Mouse (Mus musculus): ENCODE measurements around the gene Srpr.

- TF ChIP-seq EP300 (IDR thresholded peaks at IDR 0.05; ENCODE audit: low read depth) (no peak), CTCF (IDR thresholded peaks at IDR 0.05; ENCODE audit: low read depth) (no peak)
Observed at GRCm38 (mm10) chr9:35283415-35284069, 83.6 kb downstream of the Srpr start.
